Mouse (Mus musculus) neural tube, embryonic 13.5 days (tissue): ENCODE measurements around the gene Camkmt. TPM values are rescaled to one million over a fixed set of nuclear protein-coding genes. Genes with fewer than 3 reads are reported as not detected.

Source experiments
- ATAC-seq: fragments of 200-750 bp; cut with Nextera tagmentation; 2 replicates; pipeline ENCODE4 v1.8.0; 2017; ENCODE audit warnings: low read depth, mild to moderate bottlenecking, moderate TSS enrichment, moderate library complexity
- H3K27ac ChIP-seq: fragments of 300-500 bp; sonication (generic); replicated peaks from 2 replicates; pipeline ENCODE4 v1.5.1; 2015; ENCODE audit warnings: moderate library complexity, mild to moderate bottlenecking, inconsistent platforms
- H3K27me3 ChIP-seq: fragments of 300-500 bp; sonication (generic); 2 replicates; pipeline ENCODE4 v1.6.1; 2015; ENCODE audit warnings: mild to moderate bottlenecking, inconsistent platforms
- H3K36me3 ChIP-seq: fragments of 300-500 bp; sonication (generic); 2 replicates; pipeline ENCODE4 v1.6.1; 2015; ENCODE audit warnings: mild to moderate bottlenecking, inconsistent platforms
- H3K4me1 ChIP-seq: fragments of 300-500 bp; sonication (generic); replicated peaks from 2 replicates; pipeline ENCODE4 v1.6.1; 2015; ENCODE audit warnings: inconsistent platforms
- H3K4me2 ChIP-seq: fragments of 300-500 bp; sonication (generic); 2 replicates; pipeline ENCODE4 v1.6.1; 2015; ENCODE audit warnings: inconsistent platforms, mild to moderate bottlenecking, moderate library complexity
- H3K4me3 ChIP-seq: fragments of 300-500 bp; sonication (generic); 2 replicates; pipeline ENCODE4 v1.5.1; 2015; ENCODE audit warnings: mild to moderate bottlenecking, inconsistent platforms
- H3K9ac ChIP-seq: fragments of 300-500 bp; sonication (generic); 2 replicates; pipeline ENCODE4 v1.6.1; 2015; ENCODE audit warnings: moderate library complexity, mild to moderate bottlenecking, inconsistent platforms
- H3K9me3 ChIP-seq: fragments of 300-500 bp; sonication (generic); 2 replicates; pipeline ENCODE4 v1.6.1; 2016; ENCODE audit warnings: inconsistent platforms
- WGBS: fragments of 180-500 bp; shearing (Covaris S2); methylation state at CpG from one replicate; pipeline ENCODE4 v1.1.7; 2015; 5-methylcytosine and 5-hydroxymethylcytosine counted together
- polyA plus RNA-seq: library from polyadenylated mRNA; unstranded; fragments of >200 nt; fragmentation: Nextera tagmentation; extraction: Ambion mirVana; gene quantifications from 2 replicates; pipeline ENCODE4 v1.2.1, GENCODE M21; 2015

Camkmt gene
- polyA plus RNA-seq, 1 experiment from 2014 or later, result 18.7 TPM

DNA sequence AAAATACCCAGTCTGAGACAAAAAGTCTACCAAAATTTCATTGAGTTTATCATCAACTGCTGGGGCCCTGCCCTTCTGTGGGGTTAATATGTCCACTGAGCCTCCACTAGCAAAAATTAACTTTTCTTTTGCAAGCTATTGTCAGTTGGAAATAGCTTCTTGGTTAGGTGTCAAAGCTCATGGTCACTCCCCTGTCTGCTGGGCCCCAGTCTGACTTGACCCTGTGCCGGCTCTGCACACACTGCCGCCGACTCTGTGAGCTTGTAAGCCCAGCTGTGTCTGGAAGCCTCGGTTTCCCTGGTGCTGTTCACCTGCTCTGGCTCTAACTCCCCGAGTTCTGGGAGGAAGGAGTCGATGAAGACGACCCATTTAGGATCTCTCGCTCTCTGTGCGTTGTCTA, 265.0 kb downstream of the Camkmt start:
- no peaks in the 10 kb centered on the region for H3K36me3 ChIP-seq
- no peak overlapping the region for H3K4me3 ChIP-seq
- H3K9me3 ChIP-seq, result no peaks in the 10 kb centered on the region
- no peak overlapping the region for H3K27ac ChIP-seq
- H3K4me2 ChIP-seq, result no peak overlapping the region
- no peak overlapping the region for H3K9ac ChIP-seq
- no peak for ATAC-seq
- H3K4me1 ChIP-seq, result no peaks in the 10 kb centered on the region
- 90% methylated on average over 9 of the region's 9 CpGs for WGBS
- H3K27me3 ChIP-seq, result no peaks in the 10 kb centered on the region

DNA sequence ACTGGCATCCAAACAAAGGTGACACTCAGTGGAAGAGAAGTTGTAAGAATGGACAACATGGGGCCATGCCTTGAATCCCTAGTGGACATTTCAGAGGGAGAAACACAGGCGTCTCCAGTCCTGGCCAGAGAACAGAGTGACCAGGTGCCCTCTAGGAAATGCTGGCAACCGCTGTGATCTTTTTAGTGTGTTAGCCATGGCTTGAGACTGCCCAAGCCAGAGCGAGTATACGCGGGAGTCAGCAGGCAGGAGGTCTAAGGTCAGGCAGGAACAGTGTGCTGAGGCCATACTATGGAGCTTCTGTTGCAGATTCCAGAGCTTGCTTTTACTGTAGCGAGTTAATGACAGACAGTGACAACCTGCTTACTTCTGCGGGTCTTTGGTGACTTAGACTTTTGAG, 270.7 kb downstream of the Camkmt start:
- no peak overlapping the region for H3K4me2 ChIP-seq
- no peak overlapping the region for H3K4me3 ChIP-seq
- no peaks in the 10 kb centered on the region for H3K4me1 ChIP-seq
- H3K27ac ChIP-seq, result no peak overlapping the region
- no peaks in the 10 kb centered on the region for H3K36me3 ChIP-seq
- 88% methylated on average over 7 of the region's 7 CpGs for WGBS
- H3K27me3 ChIP-seq, result no peaks in the 10 kb centered on the region
- ATAC-seq, result no peak
- H3K9ac ChIP-seq, result no peak overlapping the region
- H3K9me3 ChIP-seq, result no peaks in the 10 kb centered on the region

DNA sequence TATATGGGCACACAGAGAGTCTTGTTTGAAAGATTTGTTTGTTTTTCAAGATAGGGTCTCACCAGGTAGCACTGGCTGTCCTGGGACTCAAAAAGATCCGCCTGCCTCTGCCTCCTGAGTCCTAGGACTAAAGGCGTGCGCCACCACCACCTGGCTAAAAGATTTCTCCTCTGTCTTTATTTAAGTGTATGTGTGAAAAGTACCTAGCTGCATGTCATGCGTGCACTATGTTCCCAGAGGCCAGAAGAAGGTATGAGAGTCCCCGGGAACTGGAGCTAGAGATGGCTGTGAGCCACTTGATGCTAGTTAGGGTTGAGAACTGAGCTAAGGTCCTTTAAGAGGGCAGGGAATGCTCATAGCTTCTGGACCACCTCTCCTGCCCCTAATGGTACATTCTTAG, 277.0 kb downstream of the Camkmt start:
- Histone ChIP-seq H3K36me3 (no peaks in the 10 kb centered on the region), H3K27ac (no peak overlapping the region), H3K27me3 (no peaks in the 10 kb centered on the region), H3K9ac (no peak overlapping the region), H3K4me2 (no peak overlapping the region), H3K9me3 (no peaks in the 10 kb centered on the region), H3K4me1 (no peaks in the 10 kb centered on the region), H3K4me3 (no peak overlapping the region)
- ATAC-seq, result no peak
- 94% methylated on average over 5 of the region's 5 CpGs for WGBS

DNA sequence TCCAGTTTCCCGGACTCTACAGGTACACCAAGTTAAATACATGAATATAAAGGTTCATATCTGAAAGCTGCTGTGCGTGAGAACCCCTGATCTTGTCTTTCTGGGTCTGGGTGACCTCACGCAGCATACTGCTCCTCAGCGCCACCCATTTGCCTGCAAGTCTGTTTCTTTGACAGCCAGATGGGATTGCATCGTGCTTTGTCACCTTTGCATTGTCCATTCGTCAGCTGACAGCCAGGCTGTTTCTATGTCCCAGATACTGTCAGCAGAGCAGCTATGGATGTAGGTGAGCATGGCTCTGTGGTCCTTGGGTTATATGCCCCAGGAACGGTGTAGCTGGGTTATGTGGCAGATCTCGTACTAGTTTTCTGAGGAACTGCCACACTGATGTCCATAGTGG, 278.4 kb downstream of the Camkmt start:
- Histone ChIP-seq H3K4me2 (no peak overlapping the region), H3K9ac (no peak overlapping the region), H3K36me3 (no peaks in the 10 kb centered on the region), H3K27me3 (no peaks in the 10 kb centered on the region), H3K9me3 (no peaks in the 10 kb centered on the region), H3K27ac (no peak overlapping the region), H3K4me3 (no peak overlapping the region), H3K4me1 (0 out of 2 replicates have a peak, but pooled peaks cover under 1% of the 10 kb centered on the region)
- WGBS, result 82% methylated on average over 8 of the region's 8 CpGs
- no peak for ATAC-seq

DNA sequence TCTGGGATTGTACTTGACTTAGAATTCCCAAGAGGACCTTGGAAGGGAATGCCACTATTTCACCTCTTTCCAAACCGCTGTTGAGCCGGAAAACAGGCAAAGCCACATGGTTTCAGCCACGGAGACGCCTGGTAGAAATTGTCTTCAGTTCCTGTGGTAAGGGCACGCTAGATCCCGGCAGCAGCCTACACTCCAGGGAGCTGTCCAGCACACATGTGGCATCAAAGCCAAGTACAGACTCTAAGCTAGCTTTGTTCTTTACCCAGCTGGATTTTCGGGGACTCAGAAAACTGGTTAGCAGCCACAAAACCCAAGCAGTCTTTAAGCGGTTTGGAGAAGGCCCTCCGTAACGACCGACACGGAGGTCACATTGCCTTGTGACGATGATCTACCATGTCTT, 281.7 kb downstream of the Camkmt start:
- H3K9me3 ChIP-seq, result no peaks in the 10 kb centered on the region
- H3K4me1 ChIP-seq, result peaks cover 26% of the 10 kb centered on the region; the same call in 1 of the 2 replicates
- H3K27ac ChIP-seq, result no peak overlapping the region
- no peaks in the 10 kb centered on the region for H3K36me3 ChIP-seq
- H3K27me3 ChIP-seq, result no peaks in the 10 kb centered on the region
- H3K4me3 ChIP-seq, result no peak overlapping the region
- ATAC-seq, result no peak
- WGBS, result 82% methylated on average over 13 of the region's 13 CpGs
- H3K9ac ChIP-seq, result no peak overlapping the region
- H3K4me2 ChIP-seq, result no peak overlapping the region

DNA sequence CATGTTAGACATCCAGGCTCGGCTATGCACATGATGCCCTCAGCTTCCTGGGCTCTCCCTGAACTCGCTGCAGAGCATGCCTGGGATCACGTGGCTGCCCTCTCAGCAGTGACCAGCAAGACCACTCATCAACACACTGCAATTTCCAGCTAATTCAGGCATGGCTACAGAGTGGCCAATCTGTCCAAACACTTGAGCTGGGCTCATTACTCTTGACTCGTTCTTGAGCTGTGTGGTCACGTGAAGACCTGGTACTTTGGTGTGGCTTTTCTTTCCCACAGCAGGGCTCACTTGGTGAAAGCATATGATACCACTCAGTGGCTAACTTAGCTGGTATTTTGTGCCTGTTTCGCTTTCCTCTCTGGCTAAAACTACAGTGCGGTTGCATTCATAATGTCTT, 282.2 kb downstream of the Camkmt start:
- no peak overlapping the region for H3K4me3 ChIP-seq
- no peak for ATAC-seq

DNA sequence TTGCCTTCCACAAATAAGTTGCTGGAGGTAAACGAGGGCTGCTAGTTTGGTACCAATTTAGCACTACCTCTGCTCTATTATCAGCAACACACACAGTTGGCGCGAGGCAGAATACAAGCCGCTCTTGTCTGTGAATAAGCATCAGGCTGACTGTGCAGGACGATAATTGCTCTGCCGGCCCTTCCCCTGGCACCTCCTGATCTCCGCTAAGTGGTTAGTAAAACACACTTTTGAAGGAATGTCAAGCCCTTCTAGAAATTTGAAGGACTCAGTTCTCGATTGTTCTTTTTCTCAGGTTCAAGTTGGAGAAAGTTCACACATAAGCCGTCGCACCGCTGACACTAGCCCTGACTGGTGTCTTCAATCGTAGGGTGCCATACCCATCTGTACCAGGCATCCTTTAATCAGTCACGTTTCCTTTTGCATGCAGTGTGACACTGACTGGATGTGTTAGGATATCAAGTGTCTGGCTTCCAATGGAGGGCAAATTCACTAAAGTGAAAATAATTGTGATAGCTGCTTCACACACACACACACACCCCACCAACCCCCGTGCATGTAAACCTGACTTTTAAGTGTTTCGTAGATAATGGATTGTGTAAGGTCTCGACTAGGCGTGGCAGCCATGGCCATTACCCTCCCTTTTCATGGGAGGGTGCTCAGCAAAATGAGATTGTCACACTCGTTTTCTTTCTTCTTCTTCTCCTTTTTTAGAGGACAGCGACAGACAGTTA, 283.9 kb downstream of the Camkmt start:
- Histone ChIP-seq H3K36me3 (no peaks in the 10 kb centered on the region), H3K4me3 (no peak overlapping the region), H3K27ac (no peak overlapping the region), H3K27me3 (no peaks in the 10 kb centered on the region), H3K9me3 (no peaks in the 10 kb centered on the region), H3K4me2 (no peak overlapping the region), H3K4me1 (peaks cover 26% of the 10 kb centered on the region; the same call in 1 of the 2 replicates), H3K9ac (no peak overlapping the region)
- ATAC-seq, result no peak
- WGBS, result 73% methylated on average over 19 of the region's 19 CpGs

More for the DNA sequence above, 282.2 kb downstream of the Camkmt start:
- H3K4me2 ChIP-seq, result no peak overlapping the region
- H3K9ac ChIP-seq, result no peak overlapping the region
- H3K36me3 ChIP-seq, result no peaks in the 10 kb centered on the region
- H3K27me3 ChIP-seq, result no peaks in the 10 kb centered on the region
- peaks cover 26% of the 10 kb centered on the region; the same call in 1 of the 2 replicates for H3K4me1 ChIP-seq
- no peak overlapping the region for H3K27ac ChIP-seq
- WGBS, result 84% methylated on average over 7 of the region's 7 CpGs
- no peaks in the 10 kb centered on the region for H3K9me3 ChIP-seq

DNA sequence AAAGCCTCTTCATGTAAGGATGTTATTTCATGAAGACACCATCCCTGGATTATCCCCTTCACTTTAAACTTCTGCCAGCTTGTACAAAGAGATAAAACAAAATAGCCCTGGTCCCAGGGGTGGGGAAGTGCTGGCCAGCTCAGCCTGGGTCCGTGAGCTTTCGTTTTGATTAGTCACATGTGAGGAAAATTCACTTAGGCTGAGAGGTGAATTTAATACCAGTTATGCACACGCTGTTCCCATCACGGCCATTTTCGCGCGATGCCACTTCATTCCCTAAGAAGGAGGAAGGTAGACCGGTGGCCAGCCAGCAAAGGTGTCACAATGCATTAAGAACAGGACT, 284.5 kb downstream of the Camkmt start:
- no peak overlapping the region; the same call in 1 of the 2 replicates for H3K27ac ChIP-seq
- no peak overlapping the region for H3K4me3 ChIP-seq
- no peak overlapping the region for H3K9ac ChIP-seq
- WGBS, result 69% methylated on average over 8 of the region's 8 CpGs
- no peaks in the 10 kb centered on the region for H3K36me3 ChIP-seq
- no peaks in the 10 kb centered on the region for H3K9me3 ChIP-seq
- H3K4me2 ChIP-seq, result no peak overlapping the region
- H3K27me3 ChIP-seq, result no peaks in the 10 kb centered on the region
- ATAC-seq, result no peak
- peaks cover 26% of the 10 kb centered on the region; the same call in 1 of the 2 replicates for H3K4me1 ChIP-seq

DNA sequence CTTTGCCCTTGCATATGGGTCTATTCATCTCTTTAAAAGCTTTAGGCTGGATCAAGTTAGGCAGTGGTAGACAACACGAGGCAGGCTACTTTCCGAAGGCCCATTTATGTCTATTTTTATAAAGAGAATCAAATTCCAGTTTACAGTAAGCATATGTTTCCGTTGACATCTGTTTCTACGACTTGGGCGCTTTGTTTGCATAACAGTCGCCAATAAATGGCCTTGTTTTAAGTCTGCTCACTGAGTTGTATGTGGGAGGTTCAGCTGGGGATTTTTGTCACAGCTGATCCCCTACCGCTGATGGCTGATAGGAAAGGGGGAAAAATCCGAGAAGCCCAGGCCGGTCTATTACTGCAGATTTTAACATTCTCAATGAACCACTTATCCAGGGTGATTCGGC, 285.2 kb downstream of the Camkmt start:
- no peak for ATAC-seq
- Histone ChIP-seq H3K4me2 (no peak overlapping the region), H3K27ac (peak overlapping the region; percentile 23; the same call in 1 of the 2 replicates), H3K36me3 (no peaks in the 10 kb centered on the region), H3K27me3 (no peaks in the 10 kb centered on the region), H3K9ac (no peak overlapping the region), H3K4me1 (peaks cover 26% of the 10 kb centered on the region; the same call in 1 of the 2 replicates), H3K4me3 (no peak overlapping the region), H3K9me3 (no peaks in the 10 kb centered on the region)
- WGBS, result 54% methylated on average over 10 of the region's 10 CpGs

DNA sequence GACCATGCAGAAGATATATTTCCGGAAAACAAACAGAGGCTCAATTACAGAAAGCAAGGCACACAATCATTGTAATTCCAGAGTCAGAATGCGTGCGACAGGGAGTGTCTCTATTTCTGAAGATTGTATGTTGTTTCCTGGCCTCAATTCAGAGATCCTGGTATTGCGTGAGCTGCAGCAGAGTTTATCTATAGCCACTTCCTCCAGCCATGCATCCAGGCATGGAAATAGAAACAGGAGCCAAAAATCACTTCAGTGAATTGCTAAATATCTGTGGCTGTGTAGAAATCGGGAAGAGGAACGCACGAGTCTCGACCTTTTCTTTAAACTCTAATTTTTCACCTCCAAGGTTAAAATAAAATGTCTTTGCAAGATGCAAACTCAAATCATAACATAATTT, 287.1 kb downstream of the Camkmt start:
- no peak overlapping the region for H3K9ac ChIP-seq
- no peaks in the 10 kb centered on the region for H3K27me3 ChIP-seq
- H3K4me1 ChIP-seq, result peaks cover 26% of the 10 kb centered on the region; the same call in 1 of the 2 replicates
- H3K4me3 ChIP-seq, result no peak overlapping the region
- 83% methylated on average over 8 of the region's 8 CpGs for WGBS
- no peaks in the 10 kb centered on the region for H3K9me3 ChIP-seq
- no peak overlapping the region for H3K27ac ChIP-seq
- no peak for ATAC-seq
- no peaks in the 10 kb centered on the region for H3K36me3 ChIP-seq
- no peak overlapping the region for H3K4me2 ChIP-seq

DNA sequence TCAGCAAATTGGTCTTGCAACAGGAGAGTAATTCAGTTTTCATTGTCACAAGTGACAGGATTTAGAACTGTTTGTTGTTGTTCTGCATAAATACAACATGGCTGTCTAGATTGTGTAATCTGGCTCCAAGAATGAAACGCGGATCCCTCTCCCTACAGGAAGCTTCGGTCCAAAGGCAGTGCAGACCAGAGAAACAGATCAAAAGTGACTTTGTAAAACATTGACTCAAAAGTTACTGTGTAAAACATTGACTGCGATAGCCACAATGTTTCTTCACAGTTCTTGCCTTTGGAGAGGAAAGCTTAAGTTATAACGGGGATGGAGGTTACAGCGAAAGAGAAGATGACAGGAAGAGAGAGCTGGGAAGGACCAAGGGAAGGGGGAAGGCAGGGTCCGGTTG, 288.7 kb downstream of the Camkmt start:
- ATAC-seq, result no peak
- WGBS, result 94% methylated on average over 7 of the region's 7 CpGs
- H3K27ac ChIP-seq, result no peak overlapping the region
- H3K4me3 ChIP-seq, result no peak overlapping the region
- no peak overlapping the region for H3K4me2 ChIP-seq
- no peaks in the 10 kb centered on the region for H3K36me3 ChIP-seq
- H3K27me3 ChIP-seq, result no peaks in the 10 kb centered on the region
- no peaks in the 10 kb centered on the region for H3K9me3 ChIP-seq
- H3K9ac ChIP-seq, result no peak overlapping the region
- peaks cover 22% of the 10 kb centered on the region; the same call in 1 of the 2 replicates for H3K4me1 ChIP-seq

DNA sequence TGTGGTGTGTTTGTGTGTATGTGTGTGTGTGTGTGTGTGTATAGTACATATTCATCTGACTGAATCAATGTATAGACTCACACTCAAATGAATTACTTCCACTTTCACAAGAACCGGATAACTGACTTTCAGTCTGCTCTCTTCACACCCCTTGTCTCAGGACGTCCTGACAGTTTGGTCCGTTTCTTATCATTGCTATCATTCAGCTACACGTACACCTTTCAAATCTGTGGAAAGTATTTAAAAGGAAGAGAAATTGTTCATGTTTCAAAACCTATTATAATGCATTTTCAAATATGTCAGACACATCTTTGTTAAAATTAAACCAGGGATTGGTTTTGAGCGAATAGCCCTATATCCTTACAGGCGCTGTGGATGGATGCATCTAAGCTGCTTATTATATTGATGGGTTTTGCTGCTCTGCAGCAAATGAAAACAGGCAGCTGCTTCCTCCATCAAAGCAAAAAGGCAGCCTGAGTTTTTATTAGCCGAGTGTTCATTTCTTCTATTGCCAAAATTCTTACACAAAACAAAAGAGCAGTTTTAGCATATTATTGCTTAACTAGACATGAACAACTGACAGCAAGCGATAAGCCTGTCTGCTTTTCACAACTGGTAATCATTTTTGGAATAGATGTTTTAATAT, 291.3 kb downstream of the Camkmt start:
- H3K27me3 ChIP-seq, result no peaks in the 10 kb centered on the region
- no peak overlapping the region for H3K4me2 ChIP-seq
- no peak for ATAC-seq
- H3K9me3 ChIP-seq, result no peaks in the 10 kb centered on the region
- H3K36me3 ChIP-seq, result no peaks in the 10 kb centered on the region
- no peak overlapping the region for H3K27ac ChIP-seq
- 82% methylated on average over 8 of the region's 8 CpGs for WGBS
- no peaks in the 10 kb centered on the region for H3K4me1 ChIP-seq
- no peak overlapping the region for H3K9ac ChIP-seq
- H3K4me3 ChIP-seq, result no peak overlapping the region
